Mouse (Mus musculus) embryonic fibroblast, embryonic 13.5 days (primary cell): Measurements from ENCODE around the gene A630023A22Rik.

Experiments
- CTCF ChIP-seq: IDR thresholded peaks from 2 replicates; pipeline ENCODE4 v1.5.1; 2011; ENCODE audit warnings: mild to moderate bottlenecking, control low read depth, low read length, moderate library complexity, borderline replicate concordance; ENCODE audit not compliant: insufficient read depth
- POLR2A ChIP-seq: IDR thresholded peaks from 2 replicates; pipeline ENCODE4 v1.6.1; 2011; ENCODE audit warnings: low read depth, mild to moderate bottlenecking, control low read depth, low read length, moderate library complexity

DNA sequence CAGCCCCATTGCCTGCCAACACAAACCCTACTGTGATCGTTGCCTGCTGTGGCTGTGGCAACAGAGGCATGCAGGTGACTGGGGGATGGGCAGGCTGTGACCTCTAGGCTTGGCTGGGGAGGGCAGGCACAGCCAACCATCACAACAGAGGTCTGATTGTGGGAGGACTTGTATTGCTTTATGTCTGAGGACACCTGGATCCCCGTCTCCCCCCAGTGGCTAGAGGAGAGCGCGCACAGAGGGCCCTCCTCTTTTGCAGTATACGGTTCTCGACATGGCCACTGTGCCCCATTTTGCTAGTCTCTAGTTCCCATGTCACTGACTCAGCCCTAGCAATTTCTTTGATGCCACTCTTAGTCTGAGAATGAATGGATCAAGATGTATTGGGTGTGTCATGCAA is 30.9 kb downstream of the A630023A22Rik start:
- TF ChIP-seq CTCF (no peak), POLR2A (no peak)
